Mouse (Mus musculus): ENCODE measurements around the gene Ctsw. TPM values are rescaled to one million over a fixed set of nuclear protein-coding genes. Genes with fewer than 3 reads are reported as not detected.

Gene Ctsw
- total RNA-seq, 2 experiments from 2014 or later, result 1.3 to 2.1 TPM

- intact Hi-C loops (cut with DNase I), result no loop called here
- peak; percentile 97 for DNase-seq
Observed at GRCm38 (mm10) chr19:5488878-5489571, 20.7 kb upstream of the Ctsw start.

- intact Hi-C loops (cut with DNase I), result no loop called here
Observed at GRCm38 (mm10) chr19:5487768-5488550, 19.7 kb upstream of the Ctsw start, which contains the start of gene Mus81. Gene Mus81, minus strand, starts transcription at chr19:5488402.

GRCm38 (mm10) chr19:5486771-5487170 is 18.5 kb upstream of the Ctsw start:
- intact Hi-C loops (cut with DNase I), result no loop called here
- DNase-seq, result no peak

More at GRCm38 (mm10) chr19:5487768-5488550, 19.7 kb upstream of the Ctsw start, which contains the start of gene Mus81:
- DNase-seq, result peak; percentile 98

GRCm38 (mm10) chr19:5486286-5486685 is 18.0 kb upstream of the Ctsw start:
- no peak for DNase-seq
- intact Hi-C loops (cut with DNase I), result no loop called here

- no peak for DNase-seq
- intact Hi-C loops (cut with DNase I), result no loop called here
Observed at GRCm38 (mm10) chr19:5485821-5486220, 17.5 kb upstream of the Ctsw start.

GRCm38 (mm10) chr19:5485371-5485770 is 17.1 kb upstream of the Ctsw start:
- intact Hi-C loops (cut with DNase I), result no loop called here

GRCm38 (mm10) chr19:5484496-5484895 is 16.2 kb upstream of the Ctsw start:
- no peak for DNase-seq
- intact Hi-C loops (cut with DNase I), result no loop called here

More at GRCm38 (mm10) chr19:5485371-5485770, 17.1 kb upstream of the Ctsw start:
- no peak for DNase-seq

- DNase-seq, result no peak
- intact Hi-C loops (cut with DNase I), result no loop called here
Observed at GRCm38 (mm10) chr19:5483386-5484359, 15.4 kb upstream of the Ctsw start.

- intact Hi-C loops (cut with DNase I), result no loop called here
- no peak for DNase-seq
Observed at GRCm38 (mm10) chr19:5481398-5481797, 13.1 kb upstream of the Ctsw start.

- no peak for DNase-seq
- intact Hi-C loops (cut with DNase I), result no loop called here
Observed at GRCm38 (mm10) chr19:5480016-5480415, 11.7 kb upstream of the Ctsw start.

GRCm38 (mm10) chr19:5477668-5478300 is 9.5 kb upstream of the Ctsw start:
- intact Hi-C loops (cut with DNase I), result no loop called here
- no peak for DNase-seq

- intact Hi-C loops (cut with DNase I), result no loop called here
- no peak for DNase-seq
Observed at GRCm38 (mm10) chr19:5477004-5477667, 8.8 kb upstream of the Ctsw start.

GRCm38 (mm10) chr19:5475069-5475714 is 6.9 kb upstream of the Ctsw start:
- no peak for DNase-seq

GRCm38 (mm10) chr19:5474281-5475068 is 6.2 kb upstream of the Ctsw start:
- intact Hi-C loops (cut with DNase I), result no loop called here
- DNase-seq, result peak; percentile 48

More at GRCm38 (mm10) chr19:5475069-5475714, 6.9 kb upstream of the Ctsw start:
- intact Hi-C loops (cut with DNase I), result no loop called here

- peak; percentile 80 for DNase-seq
- intact Hi-C loops (cut with DNase I), result no loop called here
Observed at GRCm38 (mm10) chr19:5473720-5474119, 5.4 kb upstream of the Ctsw start, which contains the start of gene Efemp2. Gene Efemp2, plus strand, starts transcription at chr19:5473954.

GRCm38 (mm10) chr19:5472857-5473256 is 4.5 kb upstream of the Ctsw start:
- intact Hi-C loops (cut with DNase I), result no loop called here
- no peak for DNase-seq

GRCm38 (mm10) chr19:5471846-5472245 is 3.5 kb upstream of the Ctsw start:
- DNase-seq, result no peak
- intact Hi-C loops (cut with DNase I), result no loop called here

GRCm38 (mm10) chr19:5466916-5467500 is 1.3 kb downstream of the Ctsw start:
- DNase-seq, result no peak
- intact Hi-C loops (cut with DNase I), result no loop called here
